Mouse (Mus musculus): Measurements from ENCODE around the gene Tmem223.

Tmem223 gene

DNA sequence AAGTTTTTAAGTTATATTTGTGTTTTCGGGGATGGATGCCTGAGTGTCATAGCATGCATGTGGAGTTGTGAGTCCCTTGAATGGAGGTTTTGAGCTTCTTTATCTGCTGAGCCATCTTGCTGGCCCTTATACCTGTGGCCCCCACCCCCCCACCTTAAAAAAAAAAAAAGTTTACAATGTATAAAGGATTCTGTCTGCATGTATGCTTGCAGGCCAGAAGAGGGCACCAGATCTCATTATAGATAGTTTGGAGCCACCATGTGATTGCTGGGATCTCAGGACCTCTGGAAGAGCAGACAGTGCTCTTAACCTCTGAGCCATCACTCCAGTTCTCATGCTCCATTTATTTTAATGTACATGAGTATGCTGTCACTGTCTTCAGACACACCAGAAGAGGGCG lies 23.4 kb upstream of the Tmem223 start:
- no peak for DNase-seq

DNA sequence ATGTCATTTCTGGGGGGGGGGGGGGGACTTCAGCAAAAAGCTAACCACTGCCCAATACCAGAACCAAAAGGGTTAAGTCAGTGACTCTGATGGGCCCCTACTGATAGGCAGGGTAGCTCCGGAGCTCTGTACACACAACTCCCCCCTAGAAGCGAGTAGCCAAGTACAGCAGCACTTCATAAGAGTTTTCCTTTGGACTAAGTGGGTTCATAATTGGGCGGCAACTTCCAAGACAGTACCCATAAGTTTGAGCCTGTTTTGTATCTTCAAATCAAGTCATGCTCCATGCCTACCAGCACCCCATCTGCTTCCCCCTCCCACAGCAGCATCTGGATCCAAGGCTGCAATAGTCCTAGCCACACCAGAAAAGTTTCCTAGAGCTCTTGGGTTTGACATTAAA lies 15.1 kb upstream of the Tmem223 start:
- no peak for DNase-seq

DNA sequence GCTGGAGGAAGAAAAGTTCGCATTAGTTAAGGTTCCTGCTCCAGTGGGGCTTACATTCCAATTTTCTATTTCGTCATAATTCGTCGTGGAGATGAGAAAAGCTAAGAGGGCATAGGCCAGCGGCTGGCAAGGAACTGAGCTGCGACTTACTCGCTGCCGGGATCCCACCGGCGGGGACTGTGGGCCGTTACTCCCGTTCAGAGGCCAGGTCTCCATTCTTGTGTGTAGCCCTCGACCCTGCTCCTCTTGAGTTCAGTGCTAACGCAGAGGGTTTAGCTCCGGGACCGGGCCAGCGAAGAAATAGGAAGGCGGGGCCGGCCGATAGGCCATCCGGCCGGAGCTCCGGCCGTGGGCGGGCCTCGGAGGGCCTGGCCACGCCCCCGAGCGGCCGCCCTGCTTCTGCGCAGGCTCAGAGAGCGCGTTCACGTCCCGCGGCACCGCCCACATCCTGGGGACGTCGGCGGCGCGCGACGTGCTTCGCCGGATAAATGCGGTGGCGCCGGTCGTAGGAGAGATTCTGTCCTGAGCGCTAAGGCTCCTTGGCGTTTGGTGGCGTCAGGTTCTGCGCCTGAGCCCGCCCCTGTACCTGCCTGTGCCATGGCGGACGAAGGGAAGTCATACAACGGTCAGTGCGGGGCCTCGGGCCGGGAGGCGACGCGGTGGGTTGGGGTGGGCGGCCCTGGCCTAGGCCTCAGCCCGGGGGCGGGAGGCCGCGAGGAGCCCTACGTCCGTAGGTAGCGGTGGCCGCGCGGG lies 14.0 kb upstream of the Tmem223 start, which contains the start of gene Nxf1:
Nxf1 (plus strand) TSS at position 439 of the 753 bp plus-strand sequence.
- DNase-seq = peak; percentile 85

DNA sequence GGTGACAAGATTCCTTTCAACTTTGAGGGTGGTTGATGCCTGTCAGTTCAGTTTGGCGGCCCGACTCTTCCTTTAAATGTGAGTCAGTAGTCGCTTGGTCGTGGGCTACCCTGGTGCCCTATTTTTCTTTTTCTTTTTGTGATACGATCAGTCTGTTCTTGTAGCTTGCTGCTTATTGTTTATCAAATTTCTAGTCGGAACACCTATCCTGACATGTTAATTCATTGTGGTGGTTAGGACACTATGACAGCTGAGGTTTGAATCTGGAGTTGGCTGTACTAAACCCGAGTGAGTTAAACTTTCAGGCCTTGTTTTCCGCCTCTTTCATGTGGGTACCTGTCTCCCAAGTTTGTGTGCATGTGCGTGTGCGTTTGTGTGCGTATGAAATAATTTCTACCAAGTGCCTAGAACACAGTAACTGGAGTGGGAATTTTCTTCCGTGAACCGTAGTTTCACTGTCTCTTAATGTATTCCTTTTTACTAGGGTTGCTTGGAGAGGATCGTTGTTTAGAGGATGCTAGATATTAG lies 13.3 kb upstream of the Tmem223 start:
- no peak for DNase-seq

DNA sequence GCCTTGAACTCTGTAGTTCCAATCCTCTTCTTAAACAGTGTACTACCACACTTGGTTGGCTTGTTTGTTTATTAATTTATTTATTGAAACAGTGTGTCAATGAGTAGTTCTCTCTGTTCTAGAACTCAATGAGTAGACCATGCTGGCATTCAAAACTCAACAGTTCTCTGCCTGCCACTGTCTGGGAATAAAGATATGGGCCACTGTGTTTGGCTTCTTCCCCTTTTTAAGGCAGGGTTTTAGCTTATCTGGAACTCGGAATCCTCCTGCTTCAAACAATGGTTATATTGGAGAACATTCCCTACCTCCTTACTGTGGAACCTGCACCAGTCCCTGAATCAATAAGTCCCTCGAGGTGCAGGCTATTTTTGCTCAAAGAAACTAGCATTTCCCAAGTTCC lies 11.9 kb upstream of the Tmem223 start:
- DNase-seq = no peak

DNA sequence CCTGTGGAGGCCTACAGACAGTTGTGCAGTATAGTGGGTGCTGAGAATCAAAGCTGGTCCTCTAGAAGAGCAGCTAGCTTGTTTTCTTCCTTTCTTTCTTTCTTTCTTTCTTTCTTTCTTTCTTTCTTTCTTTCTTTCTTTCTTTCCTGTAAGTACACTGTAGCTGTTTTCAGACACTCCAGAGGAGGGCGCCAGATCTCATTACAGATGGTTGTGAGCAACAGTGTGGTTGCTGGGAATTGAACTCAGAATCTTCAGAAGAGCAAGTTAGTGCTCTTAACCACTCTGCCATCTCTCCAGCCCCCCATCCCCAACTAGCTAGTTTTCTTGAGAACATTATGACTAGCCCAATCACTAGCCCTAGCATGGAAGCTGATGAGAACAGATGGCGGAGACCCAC lies 10.0 kb upstream of the Tmem223 start:
- DNase-seq = no peak

DNA sequence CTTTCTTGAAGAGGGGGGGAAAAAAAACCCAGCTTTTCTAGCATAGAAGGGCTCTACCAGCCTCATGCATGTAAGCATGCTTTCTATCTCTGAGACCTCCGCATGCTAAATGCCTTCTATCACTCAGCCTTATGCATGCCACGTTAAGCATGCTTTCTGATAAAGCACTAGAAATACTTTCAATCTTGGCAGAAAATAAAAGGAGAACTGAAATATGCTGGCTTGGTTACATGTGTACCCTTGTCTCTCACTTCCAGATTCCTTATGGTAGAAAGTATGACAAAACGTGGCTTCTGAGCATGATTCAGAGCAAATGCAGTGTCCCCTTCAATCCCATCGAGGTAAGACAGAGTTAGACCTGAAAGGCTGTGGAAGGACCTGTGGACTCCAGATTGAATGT lies 7.5 kb upstream of the Tmem223 start:
- no peak for DNase-seq

DNA sequence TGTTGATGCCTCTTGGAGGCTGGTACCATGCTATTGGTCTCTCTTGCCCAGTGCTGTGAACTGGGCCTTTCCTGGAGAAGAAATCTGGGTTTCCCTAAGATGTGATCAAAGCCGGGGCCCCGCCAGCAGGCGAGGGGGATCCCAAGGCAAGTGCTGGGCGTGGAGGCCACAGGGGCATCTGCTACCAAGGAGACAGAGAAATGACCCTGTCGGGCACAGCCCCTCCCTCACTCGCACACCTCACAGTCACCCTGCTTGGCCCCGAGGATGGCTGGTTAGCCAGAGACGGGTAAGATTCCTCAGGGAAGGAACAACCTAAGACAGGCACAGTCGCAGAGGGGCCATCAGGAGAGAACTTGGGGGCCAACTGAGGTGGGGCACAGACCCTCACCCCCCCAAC lies 5.2 kb upstream of the Tmem223 start:
- DNase-seq = no peak

DNA sequence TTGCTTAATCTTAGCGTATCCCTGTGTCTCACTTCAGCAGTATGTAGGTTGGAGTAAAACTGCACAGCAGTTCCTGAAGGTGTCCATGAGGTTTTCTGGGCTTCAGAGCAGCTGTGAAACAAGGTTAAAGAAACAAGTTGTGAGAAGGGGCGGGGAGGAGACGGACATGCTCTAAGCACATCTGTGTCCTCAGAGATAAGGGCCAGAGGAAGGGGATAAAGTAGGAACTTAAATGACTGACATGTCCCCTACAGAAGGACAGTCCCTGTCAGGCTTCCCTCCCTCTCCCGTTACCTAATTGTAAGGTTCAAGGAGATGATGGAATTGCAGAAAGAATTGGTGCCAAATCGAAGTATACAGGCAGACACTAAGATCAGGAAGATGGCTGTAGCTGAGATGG lies 2.2 kb downstream of the Tmem223 start:
- no peak for DNase-seq

DNA sequence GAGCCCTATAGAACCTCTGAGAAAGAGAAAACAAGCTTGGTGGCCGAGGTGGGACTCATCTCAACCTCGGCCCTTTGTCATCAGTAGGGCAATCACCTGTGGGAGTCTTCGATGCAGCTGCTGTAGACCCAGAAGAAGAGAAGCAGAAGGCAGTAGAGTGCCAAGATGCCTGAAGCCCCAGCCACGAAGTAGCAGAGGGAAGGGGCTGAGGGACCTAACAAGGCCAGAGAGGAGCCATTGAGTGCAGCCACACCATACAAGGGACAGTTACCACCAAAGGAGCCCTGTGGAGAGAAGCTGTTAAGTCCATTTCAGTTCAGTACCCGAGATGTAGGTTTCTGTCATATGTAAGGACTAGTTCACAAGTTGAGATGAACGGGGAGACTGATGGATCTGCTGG lies 2.6 kb downstream of the Tmem223 start:
- DNase-seq = no peak

DNA sequence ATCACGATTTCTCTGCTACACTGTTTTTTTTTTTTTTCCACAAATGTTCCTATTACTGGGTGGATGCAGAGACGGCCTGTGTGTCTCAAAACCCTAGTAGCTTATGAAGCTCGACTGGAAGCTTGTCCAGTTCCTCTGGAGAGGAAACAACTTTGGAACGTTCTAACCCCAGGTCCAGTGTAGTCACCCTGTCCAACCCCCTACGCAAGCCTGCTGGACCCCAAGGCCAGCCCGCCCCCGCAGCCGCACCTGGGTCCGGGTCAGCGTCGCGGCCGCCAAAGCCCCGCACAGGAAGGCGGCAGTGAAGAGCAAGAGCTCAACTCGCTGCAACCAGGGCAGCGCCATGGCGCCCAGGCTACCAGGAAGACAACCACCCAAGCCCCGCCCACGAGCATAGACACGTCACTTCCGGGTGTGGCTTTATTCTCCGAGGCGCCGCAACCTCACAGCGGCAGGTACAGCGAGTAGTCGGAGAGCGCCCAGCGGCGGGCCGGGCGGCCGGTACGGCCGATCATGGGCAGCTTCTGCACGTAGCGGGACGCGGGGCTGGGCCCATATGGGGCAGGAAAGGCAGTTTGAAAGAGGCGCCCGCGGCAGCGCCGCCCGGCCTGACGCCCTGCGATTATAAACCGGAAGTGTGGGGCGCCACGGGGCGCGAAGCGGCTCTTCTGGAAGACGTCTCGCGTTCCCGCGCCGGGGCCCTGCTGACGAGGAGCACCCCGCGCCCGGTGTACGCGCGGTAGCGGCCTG lies 3.5 kb downstream of the Tmem223 start, which contains the start of gene Tmem179b:
Tmem179b (minus strand) TSS at position 382 of the 750 bp plus-strand sequence.
- peak; percentile 97 for DNase-seq

DNA sequence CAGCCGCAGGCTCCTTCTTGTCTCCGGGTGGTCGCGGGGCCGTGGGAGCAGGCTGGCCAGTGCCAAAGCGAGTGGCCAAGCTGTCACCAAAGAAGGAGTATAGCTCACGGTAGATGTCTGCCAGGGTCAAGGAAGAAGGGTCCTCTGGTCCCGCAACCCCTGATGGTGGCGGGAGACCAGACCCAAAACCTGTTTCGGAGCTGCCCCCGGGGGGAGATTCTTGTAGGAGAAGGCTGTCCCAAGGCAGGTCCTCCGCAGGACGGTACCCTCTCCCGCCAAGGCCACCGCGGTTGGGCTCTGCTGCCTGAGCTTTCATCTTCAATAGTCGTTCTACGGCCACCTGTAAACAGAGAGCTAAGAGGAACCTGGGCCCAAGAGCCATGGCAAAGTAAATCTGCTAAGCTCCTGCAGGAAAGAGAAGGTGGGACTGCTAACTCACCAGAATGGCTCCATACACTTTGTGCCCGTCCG lies 4.2 kb downstream of the Tmem223 start:
- DNase-seq = no peak

DNA sequence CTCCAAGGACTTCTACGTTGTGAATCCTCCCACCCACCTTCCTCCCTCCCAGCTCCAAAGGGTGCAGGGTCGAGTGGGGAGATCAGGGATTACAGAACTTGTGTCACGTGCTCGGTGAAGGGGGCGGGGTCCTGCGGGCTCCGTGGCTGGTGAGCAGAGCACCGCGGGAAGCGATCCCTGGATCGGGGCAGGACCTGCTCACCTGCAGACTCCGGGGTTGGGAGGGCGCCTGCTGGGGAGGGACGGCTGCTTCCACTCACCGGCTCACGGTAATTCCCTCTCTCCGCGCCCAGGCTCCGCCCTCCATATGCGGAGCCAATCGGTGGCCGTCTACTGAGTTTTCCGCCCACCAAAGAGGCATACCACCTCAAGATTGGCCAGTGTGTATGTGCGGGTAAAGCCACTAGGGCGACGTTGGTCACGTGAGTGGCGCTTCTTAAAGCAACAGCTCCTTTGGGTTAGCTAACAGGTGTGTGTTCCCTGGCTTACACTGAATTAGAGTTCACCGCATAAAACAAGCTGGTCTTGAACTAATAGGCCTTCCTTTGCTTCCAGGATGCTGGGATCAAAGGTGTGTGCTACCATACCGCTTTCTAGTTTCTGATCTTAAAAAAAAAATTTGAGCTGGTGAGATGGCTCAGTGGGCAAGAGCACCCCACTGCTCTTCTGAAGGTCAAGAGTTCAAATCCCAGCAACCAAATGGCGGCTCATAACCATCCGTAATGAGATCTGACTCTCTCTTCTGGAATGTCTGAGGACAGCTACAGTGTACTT lies 15.4 kb downstream of the Tmem223 start, which contains the start of gene Taf6l:
Taf6l (minus strand) TSS at position 410 of the 774 bp plus-strand sequence.
- peak; percentile 86 for DNase-seq

DNA sequence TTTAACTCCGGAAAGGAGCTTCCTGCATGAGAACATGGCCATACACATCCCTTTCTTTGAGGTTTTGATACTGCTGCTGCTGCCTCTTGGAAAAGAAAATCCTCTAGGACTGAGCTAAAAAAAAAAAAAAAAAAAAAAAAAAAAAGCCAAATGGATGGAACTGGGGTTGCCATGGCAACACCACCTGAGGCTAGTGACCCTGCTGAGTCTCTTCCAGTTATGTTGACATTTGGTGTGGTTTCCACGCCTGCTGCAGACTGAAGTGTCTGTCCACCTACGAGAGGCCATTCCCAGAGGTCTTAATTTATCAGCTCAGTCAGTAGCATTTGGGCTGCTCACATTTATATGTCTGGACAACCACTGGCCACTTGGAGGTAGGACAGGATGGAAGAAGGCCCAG lies 17.7 kb downstream of the Tmem223 start:
- no peak for DNase-seq

DNA sequence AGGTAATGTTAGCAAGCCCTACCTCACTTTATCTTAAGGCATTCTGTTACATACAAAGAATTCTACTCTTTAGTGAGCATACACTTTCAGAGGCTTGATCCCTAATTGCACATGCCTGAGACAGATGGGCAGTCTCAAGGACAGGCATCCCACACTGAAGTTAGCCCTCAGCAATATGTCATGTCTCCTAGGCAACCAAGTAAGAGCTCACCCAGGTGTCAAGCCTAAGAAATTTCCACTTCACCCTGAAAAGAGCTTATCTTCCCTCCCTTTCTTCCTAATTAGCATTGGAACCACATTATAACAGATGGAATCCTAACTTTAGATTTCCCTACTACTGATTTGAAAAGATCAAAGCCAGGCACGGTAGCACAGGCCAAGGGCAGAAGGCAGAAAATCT lies 18.4 kb downstream of the Tmem223 start:
- no peak for DNase-seq

DNA sequence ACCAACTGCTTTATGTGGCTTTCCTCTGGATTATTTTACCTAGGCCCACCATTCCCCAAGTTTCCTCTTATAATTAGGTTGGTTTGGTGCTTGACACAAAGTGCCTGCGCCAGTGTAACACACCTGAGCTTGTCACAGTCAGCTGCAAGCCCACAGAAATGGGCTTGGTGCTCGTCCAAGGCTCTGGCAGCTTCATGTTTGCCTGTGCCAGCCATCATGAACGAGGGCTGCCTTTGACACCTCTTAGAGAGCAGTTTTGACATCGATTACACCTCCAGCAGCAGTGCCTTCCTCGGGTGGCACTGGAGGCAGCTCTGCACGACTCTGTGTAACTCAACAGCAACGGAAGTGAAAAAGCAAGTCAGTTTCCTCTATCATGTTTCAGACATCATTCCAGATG lies 19.4 kb downstream of the Tmem223 start:
- no peak for DNase-seq

DNA sequence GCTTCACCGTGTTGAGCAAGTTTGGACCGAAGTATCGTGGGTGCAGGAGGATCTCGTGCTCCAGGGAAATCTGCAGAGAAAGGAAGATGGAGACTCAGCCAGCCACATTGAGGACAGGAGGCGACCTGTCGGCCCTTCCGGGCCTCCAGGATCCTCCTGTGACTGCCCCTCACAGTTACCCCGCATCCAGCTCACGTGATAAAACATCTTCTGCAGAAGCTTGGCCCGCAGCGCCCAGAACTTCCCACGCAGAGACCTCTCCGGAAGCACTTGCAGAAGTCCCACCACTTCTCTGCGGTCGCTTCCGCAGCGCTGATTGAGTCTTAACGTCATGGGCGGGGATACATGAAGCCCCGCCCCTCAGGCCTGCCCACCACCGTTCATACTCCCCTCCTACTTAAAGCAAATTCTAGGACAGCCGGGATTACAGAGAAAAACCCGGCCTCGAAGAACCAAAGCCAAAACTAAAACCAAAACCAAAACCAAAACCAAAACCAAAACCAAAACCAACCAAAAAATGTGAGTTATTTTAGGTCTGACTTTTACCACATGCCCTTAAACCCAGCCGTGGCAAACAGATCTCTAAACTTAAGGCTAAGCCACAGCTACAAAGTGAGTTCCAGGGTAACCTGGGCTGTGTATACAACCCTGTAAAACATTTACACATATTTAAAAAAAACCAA lies 27.6 kb downstream of the Tmem223 start, which contains the start of gene Polr2g:
Polr2g (minus strand) TSS at position 314 of the 683 bp plus-strand sequence.
- peak; percentile 82 for DNase-seq

DNA sequence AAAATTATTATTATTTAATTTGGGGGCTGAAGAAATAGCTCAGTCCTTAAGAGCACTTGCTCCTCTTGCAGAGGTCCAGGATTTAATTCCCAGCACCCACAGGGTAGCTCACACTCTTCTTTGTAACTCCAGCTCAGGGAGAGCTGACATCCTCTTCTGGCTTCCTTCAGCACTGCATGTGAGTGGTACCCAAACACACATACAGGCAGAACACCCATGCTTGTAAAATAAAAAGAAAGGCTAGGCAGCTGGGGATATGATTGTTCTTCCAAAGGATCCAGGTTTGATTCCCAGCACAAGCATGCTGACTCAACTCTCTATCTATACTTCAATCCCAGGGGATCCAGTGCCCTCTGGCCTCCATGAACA lies 28.1 kb downstream of the Tmem223 start:
- no peak for DNase-seq

DNA sequence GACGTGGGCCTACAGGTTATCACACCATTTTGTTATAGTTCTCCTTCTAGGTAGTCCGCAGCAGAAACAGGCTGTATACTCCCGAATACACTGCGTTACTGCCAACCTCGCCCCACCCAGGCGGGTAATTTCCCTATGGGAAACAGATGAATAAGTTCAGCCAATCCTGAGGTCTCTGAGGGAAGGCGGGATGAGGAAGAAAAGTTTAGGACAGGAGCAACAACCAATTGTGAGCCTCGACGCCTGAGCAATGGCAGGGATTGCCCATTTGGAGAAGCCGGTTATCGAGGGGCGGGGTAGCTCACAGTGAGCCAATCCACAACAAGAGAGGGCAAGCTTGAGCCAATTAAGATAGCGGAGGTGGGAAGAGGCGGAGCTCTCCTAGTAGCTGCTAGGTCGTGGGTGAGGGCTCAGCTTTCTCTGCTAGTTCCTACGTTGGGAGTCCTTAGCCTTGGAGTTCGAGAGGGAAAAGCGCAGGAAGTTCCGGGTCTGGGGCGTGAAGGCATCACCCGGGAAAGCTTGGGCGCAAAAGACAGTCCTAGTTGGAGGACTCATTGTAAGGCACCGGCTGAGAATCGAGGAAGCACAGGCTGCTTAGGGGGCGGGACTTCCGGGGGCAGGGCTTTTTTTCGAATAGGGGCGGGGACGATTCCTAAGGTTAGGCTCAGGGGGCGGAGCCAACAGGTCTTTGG lies 31.5 kb downstream of the Tmem223 start, which contains the start of gene Zbtb3:
Zbtb3 (plus strand) TSS at position 426 of the 692 bp plus-strand sequence.
- peak; percentile 93 for DNase-seq

DNA sequence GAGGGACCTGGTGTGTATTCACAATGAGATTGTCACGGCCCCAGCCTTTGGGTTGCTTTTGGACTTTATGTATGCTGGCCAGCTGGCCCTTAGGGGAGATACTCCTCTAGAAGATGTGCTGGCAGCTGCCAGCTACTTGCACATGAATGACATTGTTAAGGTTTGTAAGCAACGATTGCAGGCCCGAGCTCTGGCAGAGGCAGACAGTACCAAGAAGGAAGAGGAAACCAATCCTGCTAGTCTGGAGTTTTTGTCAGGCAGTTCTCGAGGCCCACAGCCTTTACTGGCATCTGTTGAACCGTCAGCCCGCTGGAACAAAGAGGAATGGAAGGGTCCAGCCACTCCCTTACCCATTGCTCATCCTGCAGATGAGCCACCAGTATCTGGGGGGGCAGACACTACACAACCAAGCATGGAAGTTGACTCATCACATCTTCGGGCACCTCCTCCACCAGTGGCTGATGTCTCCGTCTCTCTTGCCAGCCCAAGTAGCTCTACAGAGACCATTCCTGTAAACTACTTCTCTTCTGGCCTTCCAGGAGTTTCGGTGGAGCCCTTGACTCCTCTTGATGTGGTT lies 32.5 kb downstream of the Tmem223 start:
- no peak for DNase-seq
